Mouse (Mus musculus) cerebellum, adult 2 months (tissue): Measurements from ENCODE around the gene Fbxw21.

Experiments used
- CTCF ChIP-seq: fragments of 200-500 bp; IDR thresholded peaks from 2 replicates; pipeline ENCODE4 v1.5.1; 2011; ENCODE audit warnings: low read depth, mild to moderate bottlenecking, control low read depth, low read length, moderate library complexity, borderline replicate concordance; ENCODE audit not compliant: insufficient read depth
- POLR2A ChIP-seq: fragments of 200-500 bp; IDR thresholded peaks from 2 replicates; pipeline ENCODE4 v1.6.1; 2011; ENCODE audit warnings: low read length, control low read depth, borderline replicate concordance; ENCODE audit not compliant: insufficient read depth

DNA sequence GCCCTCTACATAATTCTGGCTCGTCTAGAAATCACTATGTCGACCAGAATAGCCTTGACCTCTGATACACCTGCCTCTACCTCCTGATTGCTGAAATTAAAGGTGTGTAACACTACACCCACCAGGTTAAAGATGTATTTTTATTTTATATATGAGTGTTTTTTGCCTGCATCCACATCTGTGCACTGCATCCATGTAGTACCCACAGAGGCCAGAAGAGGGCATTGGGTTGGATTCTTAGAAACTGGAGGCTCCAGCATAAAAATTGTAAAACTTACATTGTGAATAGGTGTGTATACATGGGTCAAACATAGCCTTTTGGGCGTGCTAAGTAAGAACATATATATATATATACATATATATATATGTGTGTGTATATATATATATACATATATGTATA, 33.6 kb downstream of the Fbxw21 start:
- no peak for TF ChIP-seq POLR2A
- TF ChIP-seq CTCF, result no peak
